Mouse (Mus musculus) fibroblast of lung, adult 2 months (primary cell): Measurements from ENCODE around the gene Wfdc16.
A peak's percentile ranks its signal among the peaks of the same experiment; 100 is the strongest.
"Not testable (repeated sequence)": the region's sequence is repeated elsewhere in the genome, so short reads cannot be mapped to it uniquely, and the experiment has no call there.

Experiments used
- DNase-seq: peaks from one replicate; pipeline ENCODE4 v3.0.0-alpha.2; 2011; ENCODE audit warnings: low read depth

The Wfdc16 gene

GRCm38 (mm10) chr2:164600179-164600578 lies 38.4 kb downstream of the Wfdc16 start:
- no peak for DNase-seq

DNA sequence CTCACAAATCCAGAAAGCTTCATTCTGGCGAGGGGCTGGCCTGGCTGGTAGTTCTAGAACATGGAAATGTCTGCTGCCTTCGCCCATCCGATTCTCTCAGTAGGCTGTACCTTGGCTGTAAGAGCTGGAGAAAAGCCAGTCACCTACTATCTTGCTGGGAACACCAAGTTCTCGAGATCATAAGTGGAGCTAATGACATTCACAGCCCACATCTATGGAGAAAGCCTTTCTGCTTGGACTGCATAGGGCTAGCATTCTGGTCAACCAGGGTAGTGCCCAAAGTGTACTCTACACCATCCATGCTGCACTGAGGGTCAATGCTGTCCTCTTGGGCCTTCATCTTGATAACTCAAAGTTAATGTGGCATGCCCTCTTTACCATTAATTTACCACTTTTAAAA lies 45.1 kb downstream of the Wfdc16 start, which contains the start of gene Eppin:
Eppin (minus strand) TSS at position 101 of the 400 bp plus-strand sequence.
- no peak for DNase-seq

DNA sequence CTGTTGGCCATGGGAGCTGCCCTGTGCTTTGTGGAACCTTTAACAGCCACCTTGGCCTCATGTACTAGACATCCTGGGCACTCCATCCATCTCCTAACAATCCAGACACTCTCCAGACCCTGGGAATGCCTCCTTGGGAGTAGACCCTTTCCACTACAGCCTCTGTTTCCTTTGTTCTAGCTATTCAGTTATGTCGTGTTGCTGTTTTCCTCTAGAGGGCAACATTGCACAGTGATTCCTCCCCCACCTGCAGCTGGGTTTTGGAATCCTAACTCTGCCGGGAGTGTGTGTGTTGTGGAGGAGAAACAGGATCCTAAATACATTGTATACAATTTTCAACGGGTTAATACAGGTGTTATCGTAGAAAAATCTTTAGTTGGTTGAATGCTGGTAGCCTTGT lies 46.6 kb downstream of the Wfdc16 start:
- peak; percentile 11 for DNase-seq

GRCm38 (mm10) chr2:164585025-164585725 lies 53.4 kb downstream of the Wfdc16 start, which contains the start of gene Wfdc6a:
Gene Wfdc6a, minus strand, starts transcription at chr2:164585447.
- DNase-seq = not testable (repeated sequence)
